Mouse (Mus musculus): ENCODE results near the gene Lzts3.

GRCm38 (mm10) chr2:130664102-130664701 lies 21.6 kb upstream of the Lzts3 start, which contains the start of gene Ddrgk1:
- TF ChIP-seq POLR2A (IDR thresholded peaks at IDR 0.05; ENCODE audit: insufficient read depth, low read length) (peak; percentile 74), CTCF (IDR thresholded peaks at IDR 0.05; ENCODE audit: low read depth, low read length) (no peak)

All from ES-Bruce4 (cell line).